Mouse (Mus musculus) heart, adult 2 months (tissue): ENCODE measurements around the gene Elfn1.
A peak's percentile ranks its signal among the peaks of the same experiment; 100 is the strongest.

Experiments used
- CTCF ChIP-seq: fragments of 200-600 bp; IDR thresholded peaks from 2 replicates; pipeline ENCODE4 v1.8.1; 2022; ENCODE audit warnings: antibody characterized with exemption, mild to moderate bottlenecking, moderate library complexity
- EP300 ChIP-seq: fragments of 200-500 bp; IDR thresholded peaks from 2 replicates; pipeline ENCODE4 v1.6.1; 2011; ENCODE audit warnings: low read depth, low read length, control low read depth; ENCODE audit not compliant: insufficient read depth
- POLR2A ChIP-seq: fragments of 200-500 bp; IDR thresholded peaks from 2 replicates; pipeline ENCODE4 v1.6.1; 2011; ENCODE audit warnings: mild to moderate bottlenecking, low read depth, low read length, control low read depth; ENCODE audit not compliant: insufficient read depth

DNA sequence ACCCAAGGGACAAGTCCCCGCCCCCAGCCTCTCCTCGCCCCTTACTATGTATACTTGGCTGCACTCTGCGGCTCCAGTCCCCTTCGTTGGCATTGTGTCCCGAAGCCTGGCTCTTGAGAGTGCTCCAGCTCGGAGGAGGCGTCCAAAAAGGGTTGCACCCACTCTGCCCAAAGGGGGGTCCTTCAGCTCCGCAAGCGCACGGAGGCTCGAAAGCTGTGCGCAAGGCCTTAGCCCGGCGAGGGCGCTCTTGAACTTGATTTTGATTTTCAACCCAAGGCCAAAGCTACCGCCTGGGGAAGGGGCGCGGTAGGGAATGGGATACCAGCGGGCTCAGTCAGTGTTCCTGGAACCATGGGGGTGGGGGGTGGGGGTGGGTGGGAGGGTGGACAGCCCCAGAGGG, 502 bp upstream of the Elfn1 start:
- no peak for TF ChIP-seq EP300
- TF ChIP-seq POLR2A: no peak
- peak; percentile 56 for TF ChIP-seq CTCF
